Mouse (Mus musculus) right cerebral cortex, postnatal 4 days (tissue): ENCODE data around the gene Mri1.
"Not testable (repeated sequence)": the region's sequence is repeated elsewhere in the genome, so short reads cannot be mapped to it uniquely, and the experiment has no call there.

Experiments
- DNase-seq: peaks from one replicate; pipeline ENCODE4 v3.0.0-alpha.2; 2022

Mri1 gene

DNA sequence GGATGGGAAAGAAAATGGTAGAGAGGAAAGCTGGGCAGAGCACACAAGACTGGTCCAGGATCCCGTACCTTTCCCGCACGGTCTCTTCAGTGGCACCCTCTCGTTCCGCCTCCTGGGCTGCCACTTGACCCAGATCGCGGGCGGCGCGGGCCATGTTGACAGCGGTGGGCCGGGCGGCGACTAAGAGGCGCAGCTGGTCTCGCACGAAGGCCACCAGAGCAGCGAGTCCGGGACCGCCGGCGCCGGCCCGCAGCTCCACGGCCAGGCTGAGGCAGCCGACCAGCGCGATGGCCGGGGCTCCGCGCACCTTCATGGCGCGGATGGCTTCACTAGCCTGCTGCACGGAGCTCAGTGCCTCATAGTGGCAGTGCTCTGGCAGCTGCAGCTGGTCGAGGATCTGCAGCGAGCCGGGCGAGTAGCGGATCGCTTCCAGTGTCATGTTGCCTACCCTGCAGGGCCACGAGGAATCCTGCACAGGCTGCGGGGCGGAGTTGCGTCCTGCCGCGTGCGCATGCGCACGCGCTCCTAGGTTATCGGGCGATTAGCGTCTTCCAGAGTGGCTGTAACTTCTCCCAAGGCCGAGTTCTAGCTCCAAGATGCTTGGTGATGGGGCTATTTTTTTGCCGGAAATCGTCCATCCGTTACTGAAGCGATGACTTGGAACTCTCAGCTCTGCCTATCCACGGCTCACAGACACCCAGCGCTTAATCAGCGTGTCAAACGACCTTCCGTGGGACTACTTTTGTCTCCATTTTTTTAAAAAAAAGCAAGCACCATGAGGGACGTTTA lies at the start of gene Mri1:
Gene Mri1, minus strand, starts transcription at position 505 of the 789 bp plus-strand sequence.
- DNase-seq = peak; percentile 85

GRCm38 (mm10) chr8:84303951-84304350 lies 46.8 kb upstream of the Mri1 start:
- no peak for DNase-seq

DNA sequence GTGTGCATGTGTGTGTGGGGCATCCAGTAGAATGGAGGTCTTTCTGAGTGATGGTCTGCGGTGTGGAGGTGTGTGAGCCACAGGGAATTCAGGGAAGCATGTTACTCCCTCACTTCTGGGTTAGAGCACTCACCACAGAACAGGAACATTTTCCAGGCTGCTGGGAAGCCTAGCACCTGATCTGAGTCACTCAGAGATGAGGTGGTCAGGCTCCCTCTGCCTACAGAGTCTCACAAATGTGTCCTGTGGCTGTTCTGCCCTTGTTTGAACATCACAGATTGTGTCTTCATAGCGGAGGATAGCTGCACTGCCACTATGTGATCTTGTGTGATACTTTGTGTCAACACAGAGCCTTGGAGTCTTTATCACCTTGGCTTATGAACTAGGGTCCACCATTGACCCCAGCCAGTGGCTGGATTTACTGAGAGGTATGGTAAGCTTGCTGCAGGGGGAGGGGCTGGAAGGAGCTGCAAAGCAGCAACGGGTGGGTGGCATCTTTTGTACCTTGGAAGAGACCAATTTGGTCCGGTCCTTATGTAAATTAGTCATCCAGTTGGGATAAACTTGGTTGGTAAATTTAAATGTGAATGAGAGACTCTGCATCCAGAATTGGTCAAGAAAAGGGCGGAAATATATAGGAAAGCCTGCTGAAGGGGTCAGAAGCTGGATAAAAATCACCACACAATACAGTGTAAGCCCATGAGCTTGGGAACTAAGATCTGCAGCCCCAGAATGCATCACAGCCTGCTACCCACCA lies 40.1 kb upstream of the Mri1 start:
- no peak for DNase-seq

DNA sequence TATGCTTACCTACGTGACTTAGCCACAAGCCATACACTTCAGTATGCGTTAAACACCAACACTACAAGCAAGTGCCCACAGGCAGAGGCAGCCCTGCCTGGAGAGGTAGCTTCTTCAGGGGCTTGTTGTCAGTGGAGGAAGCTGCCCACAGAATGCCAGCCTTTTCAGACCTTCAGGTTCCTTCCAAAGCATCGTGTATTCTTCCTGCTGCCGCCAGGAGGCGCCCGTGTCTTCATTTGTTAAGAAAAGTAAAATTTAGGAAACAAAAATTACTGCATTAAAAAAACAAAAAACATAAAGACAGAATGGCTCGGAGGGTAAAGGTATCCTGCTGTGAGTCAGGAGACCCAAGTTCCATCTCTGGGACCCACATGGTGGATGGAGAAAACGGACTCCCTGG lies 34.6 kb upstream of the Mri1 start:
- DNase-seq = peak; percentile 85

- no peak for DNase-seq
These were observed 34.0 kb upstream of the Mri1 start for GRCm38 (mm10) chr8:84291086-84291485.

- DNase-seq = peak; percentile 35
These were observed 31.8 kb upstream of the Mri1 start for GRCm38 (mm10) chr8:84288892-84289291.

DNA sequence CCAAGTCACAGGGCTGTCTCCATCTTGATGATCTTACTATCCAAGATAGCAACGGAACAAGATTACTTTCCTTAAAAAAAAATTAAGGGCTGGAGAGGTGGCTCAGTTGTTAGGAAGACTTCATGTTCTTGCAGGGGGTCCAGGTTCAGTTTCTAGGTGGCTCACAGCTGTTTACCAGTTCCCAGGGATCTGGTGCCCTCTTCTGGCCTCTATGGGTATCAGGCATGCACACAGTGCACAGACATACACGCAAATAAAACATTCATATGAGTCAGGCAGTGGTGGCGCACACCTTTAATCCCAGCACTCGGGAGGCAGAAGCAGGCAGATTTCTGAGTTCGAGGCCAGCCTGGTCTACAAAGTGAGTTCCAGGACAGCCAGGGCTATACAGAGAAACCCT lies 28.5 kb upstream of the Mri1 start:
- not testable (repeated sequence) for DNase-seq

DNA sequence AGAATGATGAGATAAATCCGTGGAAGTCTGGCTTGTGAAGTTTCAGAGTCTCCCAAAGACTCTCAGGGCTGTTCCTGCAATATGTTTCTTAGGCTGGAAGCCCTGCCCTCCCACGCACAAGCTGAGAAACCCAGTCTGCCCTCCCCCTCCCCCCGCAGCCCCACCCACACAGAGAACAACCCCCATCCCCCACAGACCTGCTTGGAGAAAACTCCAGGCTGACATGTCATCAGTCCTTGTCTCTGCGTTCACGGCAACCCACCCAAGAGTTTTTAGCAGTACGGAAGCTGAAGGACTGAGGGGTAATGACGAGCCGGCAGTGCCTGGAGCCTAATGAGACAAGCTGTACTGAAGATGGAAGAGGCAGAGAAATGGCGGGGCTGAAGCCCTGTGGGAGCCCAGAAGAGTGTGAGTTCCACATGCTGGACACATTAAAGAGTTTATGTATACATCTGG lies 27.5 kb upstream of the Mri1 start:
- DNase-seq = no peak

DNA sequence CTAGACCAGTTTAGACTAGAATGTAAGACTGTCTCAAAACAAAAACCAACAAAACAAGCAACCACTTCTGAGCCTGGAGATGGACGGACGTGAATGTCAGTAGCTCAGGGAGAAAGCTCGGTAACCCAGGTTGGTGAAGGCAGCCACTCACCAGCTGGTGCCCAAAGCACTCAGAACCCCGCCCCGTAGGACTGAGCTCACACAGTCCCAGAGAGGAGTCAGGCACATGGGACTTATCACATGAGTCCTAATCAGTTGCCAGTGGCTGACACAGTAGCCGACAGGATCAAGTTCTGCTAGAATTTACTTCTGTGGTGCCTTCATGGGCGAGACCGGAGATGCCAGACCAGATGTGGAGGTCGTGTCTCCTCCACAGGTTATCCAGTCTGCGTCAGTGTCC lies 23.7 kb upstream of the Mri1 start:
- no peak for DNase-seq

GRCm38 (mm10) chr8:84276447-84276846 lies 19.3 kb upstream of the Mri1 start:
- no peak for DNase-seq

DNA sequence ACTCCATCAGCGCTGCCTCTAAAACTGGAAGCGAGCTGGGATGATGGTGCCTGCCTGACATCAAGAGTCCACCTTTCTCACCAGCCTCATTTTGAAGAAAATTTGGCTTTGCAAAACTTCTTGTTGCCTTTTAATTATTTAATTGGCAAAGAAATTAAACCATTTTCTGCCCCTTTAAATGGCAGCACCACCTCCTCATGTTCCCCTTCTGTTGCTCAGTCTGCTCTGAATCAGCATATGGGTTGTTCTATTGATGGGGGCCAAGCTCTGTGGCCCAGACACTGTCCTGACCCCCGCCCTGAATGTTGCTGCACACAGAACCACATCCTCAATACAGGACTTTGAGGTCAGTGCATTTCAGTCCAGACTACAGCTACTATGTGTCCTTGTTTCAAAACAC lies 16.8 kb upstream of the Mri1 start:
- no peak for DNase-seq

DNA sequence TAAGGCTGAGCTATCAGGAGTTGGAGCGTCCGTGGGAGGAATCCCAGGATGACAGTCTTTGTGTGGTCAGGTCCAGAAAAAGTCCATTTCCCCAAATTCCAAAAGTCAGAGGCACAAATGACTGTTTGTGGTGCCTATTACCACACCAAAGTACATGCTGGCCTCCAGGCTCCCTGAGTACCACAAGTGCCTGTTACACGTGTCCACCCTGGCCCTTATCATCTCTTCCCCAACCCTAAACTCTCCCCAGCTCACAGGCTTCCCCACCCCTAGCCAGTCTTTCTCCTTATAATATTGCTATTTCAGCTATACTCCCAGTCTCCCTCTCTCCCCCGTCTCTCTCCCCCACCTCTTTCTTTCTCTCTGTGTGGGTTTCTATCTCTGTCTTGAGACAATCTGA lies 15.2 kb upstream of the Mri1 start:
- no peak for DNase-seq

GRCm38 (mm10) chr8:84269950-84270773 lies 13.0 kb upstream of the Mri1 start, which contains the start of gene Ccdc130:
Gene Ccdc130 (minus strand): TSS chr8:84270380.
- peak; percentile 100 for DNase-seq

- DNase-seq = no peak
These were observed 4.0 kb upstream of the Mri1 start for GRCm38 (mm10) chr8:84261098-84261497.

DNA sequence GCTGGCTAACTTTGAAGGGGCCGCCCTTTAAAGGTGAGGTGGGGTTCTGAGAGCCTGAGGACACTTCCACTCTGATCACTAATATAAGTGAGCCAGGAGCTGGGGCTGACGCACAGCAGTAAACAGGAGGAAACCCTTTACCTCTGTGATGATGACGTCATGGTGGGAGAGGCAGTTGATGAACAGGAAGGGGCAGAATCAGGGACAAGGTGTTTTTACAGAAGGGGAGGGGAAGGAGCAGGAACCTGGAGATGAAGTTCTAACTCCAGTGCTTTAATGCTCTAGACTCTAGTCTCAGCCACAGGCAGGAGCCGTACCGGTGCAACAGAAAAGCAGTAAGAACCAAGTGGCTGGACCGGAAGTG lies 686 bp downstream of the Mri1 start:
- DNase-seq = no peak

GRCm38 (mm10) chr8:84255858-84256257 lies 1.3 kb downstream of the Mri1 start:
- DNase-seq = no peak

GRCm38 (mm10) chr8:84249257-84250170 lies 7.6 kb downstream of the Mri1 start, which contains the start of gene D8Ertd738e:
Gene D8Ertd738e (minus strand): TSS chr8:84249719.
- peak; percentile 77 for DNase-seq

DNA sequence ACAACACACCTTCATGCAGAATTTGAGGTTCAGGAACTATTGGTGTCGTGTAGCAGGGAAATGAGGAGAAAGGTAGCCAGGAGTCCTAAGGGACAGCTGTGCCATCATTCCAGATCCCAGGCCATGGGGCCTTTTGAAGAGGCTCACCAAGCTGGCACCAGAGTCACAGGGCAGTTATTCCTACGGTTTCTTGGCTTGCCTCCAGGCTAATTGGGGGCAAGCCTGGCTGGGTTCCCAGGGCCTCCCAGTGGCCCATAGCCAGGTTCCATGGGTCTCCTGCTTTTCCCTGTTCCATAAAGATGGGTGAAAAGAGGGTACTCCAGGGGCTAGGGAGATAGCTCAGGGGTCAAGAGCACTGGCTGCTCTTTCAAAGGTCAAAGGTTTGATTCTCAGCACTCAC lies 15.3 kb downstream of the Mri1 start:
- no peak for DNase-seq

DNA sequence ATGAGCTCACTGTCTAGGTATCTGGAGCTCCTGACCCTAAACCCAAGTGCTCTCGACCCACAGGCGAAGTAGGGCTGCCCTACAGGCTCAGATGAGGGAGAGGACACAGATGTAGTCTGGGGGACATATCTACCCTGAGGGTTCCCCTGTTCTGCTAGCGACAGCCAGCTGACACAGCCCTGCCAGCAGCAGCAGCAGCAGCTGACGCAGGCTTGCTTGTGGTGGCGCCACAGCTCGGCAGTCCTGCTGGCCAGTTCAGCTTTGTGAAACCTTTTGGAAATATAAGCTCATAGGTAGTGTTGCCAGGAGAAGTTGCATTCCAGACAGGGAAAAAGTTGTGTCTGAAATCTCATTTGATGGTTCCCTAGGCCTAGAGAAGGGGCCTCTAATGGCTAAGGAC lies 16.0 kb downstream of the Mri1 start:
- no peak for DNase-seq

- DNase-seq = no peak
These were observed 19.4 kb downstream of the Mri1 start for GRCm38 (mm10) chr8:84237542-84238229.

- peak; percentile 99 for DNase-seq
These were observed 20.1 kb downstream of the Mri1 start, which contains the start of gene Zswim4 for GRCm38 (mm10) chr8:84236998-84237473. Gene Zswim4 (minus strand): TSS chr8:84237055.
